10 mouse cellular contexts compared by ENCODE assay signal in genomic region chr6:60201548-60201947, GRCm38 (mm10).
A peak's percentile ranks its signal among the peaks of the same experiment; 100 is the strongest.
DNase-seq lines count a peak whose midpoint lies in the region; ATAC-seq and TF ChIP-seq lines count a peak whose summit lies in the region.
"Had no signal": no experiment of that assay in that cellular context is flagged by ENCODE, and none has a peak within 500 bp of the region (broad histone marks: within the 10 kb centered on the region; RNA-seq: fewer than 3 reads in every experiment).

No protein-coding gene starts in this region.

- H3K9me3 ChIP-seq in hindbrain, embryonic 11.5 days (ENCODE audit: control insufficient read depth, low read length) = no peaks in the 10 kb centered on the region
- 0 out of 2 replicates have a peak, but pooled peaks cover 3% of the 10 kb centered on the region for H3K9me3 ChIP-seq in hindbrain, embryonic 16.5 days (ENCODE audit: control insufficient read depth, low read length)
- H3K9me3 ChIP-seq in limb, embryonic 14.5 days (ENCODE audit: control insufficient read depth, low read length) = no peaks in the 10 kb centered on the region
- H3K9me3 ChIP-seq: embryonic facial prominence, embryonic 15.5 days had no signal

- no peaks in the 10 kb centered on the region for H3K4me1 ChIP-seq in hindbrain, embryonic 11.5 days (replicated peaks; ENCODE audit: control insufficient read depth, insufficient read depth, low read length)
- H3K4me1 ChIP-seq in hindbrain, embryonic 16.5 days (ENCODE audit: control insufficient read depth, insufficient read depth, low read depth, low read length) = no peaks in the 10 kb centered on the region
- H3K4me1 ChIP-seq in limb, embryonic 14.5 days (ENCODE audit: control insufficient read depth, insufficient read depth, low read length) = no peaks in the 10 kb centered on the region
- H3K4me1 ChIP-seq: embryonic facial prominence, embryonic 15.5 days; limb, embryonic 12.5 days had no signal

- TF ChIP-seq POLR2A in limb, embryonic 14.5 days (IDR thresholded peaks at IDR 0.05; ENCODE audit: borderline replicate concordance, extremely low read depth, insufficient read depth, insufficient read length) = no peak

- peak; percentile 65 for DNase-seq in hindbrain, embryonic 11.5 days (ENCODE audit: low spot score)
- peak; percentile 1 for DNase-seq in B cell, adult 2 months
- DNase-seq in NIH3T3 (ENCODE audit: low read depth) = peak; percentile 79
- peak; percentile 2 to 54 for DNase-seq in frontal cortex, adult 2 months (ENCODE audit: extremely low spot score in 1 of 2, low spot score in 1 of 2)
- peak; percentile 4 for DNase-seq in limb, embryonic 14.5 days (ENCODE audit: low spot score)
- DNase-seq in urinary bladder, postnatal 36 days (ENCODE audit: low spot score in 2 of 2) = no peak
- no peak for DNase-seq in gastrocnemius, postnatal 14 days

- H3K36me3 ChIP-seq in hindbrain, embryonic 11.5 days (ENCODE audit: control insufficient read depth, insufficient read depth, low read length) = no peaks in the 10 kb centered on the region
- no peaks in the 10 kb centered on the region for H3K36me3 ChIP-seq in hindbrain, embryonic 16.5 days (ENCODE audit: control insufficient read depth, insufficient read depth, low read length)
- H3K36me3 ChIP-seq in limb, embryonic 14.5 days (ENCODE audit: control insufficient read depth, insufficient read depth, low read length) = no peaks in the 10 kb centered on the region
- H3K36me3 ChIP-seq: embryonic facial prominence, embryonic 15.5 days; limb, embryonic 12.5 days had no signal

- H3K27ac ChIP-seq in hindbrain, embryonic 11.5 days (ENCODE audit: low read depth, low read length) = no peak overlapping the region
- H3K27ac ChIP-seq in hindbrain, embryonic 16.5 days (ENCODE audit: low read depth, low read length) = no peak overlapping the region
- no peak overlapping the region for H3K27ac ChIP-seq in limb, embryonic 14.5 days (replicated peaks; ENCODE audit: low read depth, low read length)
- H3K27ac ChIP-seq: embryonic facial prominence, embryonic 15.5 days; limb, embryonic 12.5 days had no signal

- 79% methylated on average over 10 of the region's 10 CpGs for WGBS in hindbrain, embryonic 11.5 days
- WGBS in hindbrain, embryonic 16.5 days = 75% methylated on average over 10 of the region's 10 CpGs
- 65% methylated on average over 10 of the region's 10 CpGs for WGBS in limb, embryonic 14.5 days

- intact Hi-C loops in gastrocnemius, postnatal 14 days (cut with DNase I; ENCODE audit: low total_unique reads) = no loop called here

- ATAC-seq in hindbrain, embryonic 11.5 days (ENCODE audit: low FRiP score) = no peak; the same call in 1 of the 2 replicates
- no peak for ATAC-seq in hindbrain, embryonic 16.5 days
- ATAC-seq in limb, embryonic 14.5 days (ENCODE audit: low FRiP score, low read depth) = no peak

- no peak overlapping the region for H3K4me3 ChIP-seq in hindbrain, embryonic 11.5 days (ENCODE audit: low read depth, low read length)
- no peak overlapping the region for H3K4me3 ChIP-seq in hindbrain, embryonic 16.5 days (ENCODE audit: low read length)
- H3K4me3 ChIP-seq in limb, embryonic 14.5 days (replicated peaks; ENCODE audit: low read length) = no peak overlapping the region
- H3K4me3 ChIP-seq: embryonic facial prominence, embryonic 15.5 days; limb, embryonic 12.5 days had no signal

- H3K9ac ChIP-seq in hindbrain, embryonic 11.5 days (ENCODE audit: low read depth, low read length) = no peak overlapping the region
- no peak overlapping the region for H3K9ac ChIP-seq in hindbrain, embryonic 16.5 days (ENCODE audit: low read depth, low read length)
- no peak overlapping the region for H3K9ac ChIP-seq in limb, embryonic 14.5 days (ENCODE audit: low read depth, low read length, severe bottlenecking)
- H3K9ac ChIP-seq: embryonic facial prominence, embryonic 15.5 days; limb, embryonic 12.5 days had no signal

- H3K27me3 ChIP-seq in hindbrain, embryonic 11.5 days (ENCODE audit: control insufficient read depth, insufficient read depth, low read length) = no peaks in the 10 kb centered on the region
- no peaks in the 10 kb centered on the region for H3K27me3 ChIP-seq in hindbrain, embryonic 16.5 days (replicated peaks; ENCODE audit: control insufficient read depth, insufficient read depth, low read length)
- no peaks in the 10 kb centered on the region for H3K27me3 ChIP-seq in limb, embryonic 14.5 days (ENCODE audit: control insufficient read depth, insufficient read depth, low read length)
- H3K27me3 ChIP-seq: embryonic facial prominence, embryonic 15.5 days; limb, embryonic 12.5 days had no signal

- no peak overlapping the region for H3K4me2 ChIP-seq in hindbrain, embryonic 11.5 days (replicated peaks; ENCODE audit: low read depth, low read length)
- H3K4me2 ChIP-seq in hindbrain, embryonic 16.5 days (ENCODE audit: low read length) = no peak overlapping the region
- H3K4me2 ChIP-seq in limb, embryonic 14.5 days (replicated peaks; ENCODE audit: low read depth, low read length, severe bottlenecking) = no peak overlapping the region
- H3K4me2 ChIP-seq: embryonic facial prominence, embryonic 15.5 days; limb, embryonic 12.5 days had no signal

Comparison
In these comparisons a context has a peak if more than half of its experiments do, and no peak if none do; other contexts are left out.
1. DNase-seq: peak in hindbrain, embryonic 11.5 days (single experiment), B cell, adult 2 months (2 of 2), NIH3T3 (single experiment), frontal cortex, adult 2 months (2 of 2) and limb, embryonic 14.5 days (single experiment); none in urinary bladder, postnatal 36 days (0 of 2) and gastrocnemius, postnatal 14 days (single experiment).